Mouse (Mus musculus) cerebellum, adult 8-10 months (tissue): ENCODE data around the gene Cdh10.
A peak's percentile ranks its signal among the peaks of the same experiment; 100 is the strongest.

Experiments used
- DNase-seq: peaks from one replicate; pipeline ENCODE4 v3.0.0; 2022

Gene Cdh10

GRCm38 (mm10) chr15:18818185-18818973, at the start of gene Cdh10:
Gene Cdh10, plus strand, starts transcription at chr15:18818947.
- peak; percentile 52 for DNase-seq

DNA sequence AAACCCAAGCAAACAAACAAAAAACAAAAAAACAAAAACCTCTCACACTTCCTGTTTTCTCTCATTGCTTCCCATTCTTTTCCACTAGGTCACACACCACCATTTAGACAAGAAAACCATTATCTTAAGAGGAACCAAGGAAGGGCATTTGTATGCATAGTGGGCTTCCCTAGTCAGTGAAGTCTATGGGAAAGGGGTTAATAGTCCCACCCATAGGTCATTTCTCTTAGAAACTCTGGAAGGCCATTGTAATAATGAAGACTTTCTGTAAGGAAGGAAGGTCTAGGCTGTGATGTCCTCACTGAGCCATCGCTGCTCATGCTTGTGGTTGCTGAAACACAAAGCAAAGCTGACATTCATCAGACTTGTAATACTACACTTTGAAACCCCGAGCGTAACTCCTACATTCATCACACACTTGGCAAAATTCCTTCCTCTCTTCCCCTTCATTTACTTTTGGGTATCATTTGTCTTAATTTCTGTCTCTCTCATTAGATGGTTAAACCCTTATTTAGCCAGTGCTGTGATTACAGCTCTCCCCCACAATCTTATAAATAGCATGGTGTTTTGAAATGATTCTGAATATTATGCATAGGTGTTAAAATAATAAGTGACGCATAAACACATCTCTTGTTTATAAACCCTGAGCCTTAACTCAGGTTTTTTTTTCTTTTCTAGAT, 9.5 kb upstream of the Cdh10 start:
- no peak for DNase-seq

DNA sequence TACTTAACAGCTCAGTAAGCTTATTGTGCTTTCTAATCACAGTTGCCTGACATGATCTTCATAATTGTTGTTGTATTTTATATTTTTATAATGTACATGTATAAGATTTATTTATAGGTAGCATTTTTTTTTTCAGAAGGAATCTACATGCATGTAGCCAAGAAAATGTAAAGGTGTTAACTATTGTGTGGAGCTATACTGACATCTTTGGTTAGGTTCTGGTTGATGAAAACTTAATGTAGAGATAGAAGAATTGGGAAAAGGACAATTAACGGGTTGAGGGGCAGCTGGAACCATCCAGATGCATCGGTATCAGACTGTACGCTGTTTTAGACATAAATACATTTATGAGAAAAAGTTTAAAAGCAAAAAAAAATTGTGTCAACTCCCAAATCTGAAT, 1.0 kb upstream of the Cdh10 start:
- DNase-seq = no peak

GRCm38 (mm10) chr15:18820226-18820625, 1.5 kb downstream of the Cdh10 start:
- DNase-seq = no peak

- DNase-seq = peak; percentile 89
Measured at GRCm38 (mm10) chr15:18821114-18821756, 2.5 kb downstream of the Cdh10 start.

DNA sequence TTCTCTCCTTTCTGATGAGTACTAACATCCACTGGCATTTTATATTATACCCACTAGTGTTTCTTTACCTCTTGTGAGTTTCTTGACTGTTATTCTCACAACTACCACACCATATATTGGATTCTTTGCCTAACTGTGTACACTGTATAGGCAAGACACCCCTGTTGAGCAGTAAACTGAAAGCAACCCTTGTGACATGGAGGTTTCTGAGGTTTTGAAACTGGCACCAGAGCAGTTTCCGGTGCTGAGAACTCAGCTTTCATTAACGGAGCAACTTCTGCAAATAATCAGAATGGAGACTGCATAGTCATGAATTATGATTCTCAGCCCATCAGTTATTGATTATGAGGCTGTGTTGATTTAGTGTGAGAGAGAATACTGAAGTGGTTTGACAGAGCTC, 4.7 kb downstream of the Cdh10 start:
- no peak for DNase-seq

GRCm38 (mm10) chr15:18832263-18832662, 13.5 kb downstream of the Cdh10 start:
- DNase-seq = peak; percentile 53

GRCm38 (mm10) chr15:18841769-18842168, 23.0 kb downstream of the Cdh10 start:
- no peak for DNase-seq

- DNase-seq = no peak
Measured at GRCm38 (mm10) chr15:18844807-18845206, 26.1 kb downstream of the Cdh10 start.

DNA sequence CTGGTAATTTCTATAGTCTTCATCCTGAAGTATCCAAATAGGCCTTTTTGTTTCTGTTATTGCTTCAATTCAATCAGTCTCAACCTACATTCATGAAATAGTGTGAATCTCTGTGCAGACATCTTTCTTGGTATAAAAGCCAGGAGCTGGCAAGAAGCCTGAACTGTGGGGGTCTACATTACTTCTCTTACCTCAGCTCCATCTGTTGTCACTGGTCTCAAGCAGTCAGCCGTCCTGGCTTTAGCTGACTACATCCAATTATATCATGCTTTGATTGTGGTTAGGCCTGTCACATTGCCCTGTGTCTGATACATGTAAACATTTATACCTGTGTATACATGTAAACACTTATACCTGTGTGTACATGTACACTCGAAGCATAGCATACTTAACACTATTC, 31.8 kb downstream of the Cdh10 start:
- peak; percentile 14 for DNase-seq

GRCm38 (mm10) chr15:18858135-18858534, 39.4 kb downstream of the Cdh10 start:
- no peak for DNase-seq

DNA sequence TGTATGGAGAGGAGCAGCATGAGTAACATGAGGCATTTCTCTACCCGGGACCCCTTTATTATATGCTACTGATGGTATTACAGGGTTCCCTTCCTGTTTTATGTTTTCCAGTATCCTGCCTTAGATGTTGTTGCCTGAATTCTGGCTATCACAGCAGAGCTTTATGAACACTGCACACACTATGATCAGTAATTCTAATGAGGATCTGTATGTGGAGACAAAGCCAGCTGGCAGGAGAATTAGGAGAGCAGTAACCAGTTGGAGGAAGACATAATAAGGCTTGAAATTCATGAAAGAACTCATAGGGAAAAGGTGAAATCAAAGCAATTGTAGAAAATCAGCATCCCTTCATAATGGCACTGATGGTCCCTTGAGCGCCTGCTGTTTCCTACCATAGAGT, 51.1 kb downstream of the Cdh10 start:
- DNase-seq = no peak

GRCm38 (mm10) chr15:18881467-18881866, 62.7 kb downstream of the Cdh10 start:
- no peak for DNase-seq

GRCm38 (mm10) chr15:18886673-18887072, 67.9 kb downstream of the Cdh10 start:
- DNase-seq = no peak

- DNase-seq = no peak
Measured at GRCm38 (mm10) chr15:18888912-18889311, 70.2 kb downstream of the Cdh10 start.

DNA sequence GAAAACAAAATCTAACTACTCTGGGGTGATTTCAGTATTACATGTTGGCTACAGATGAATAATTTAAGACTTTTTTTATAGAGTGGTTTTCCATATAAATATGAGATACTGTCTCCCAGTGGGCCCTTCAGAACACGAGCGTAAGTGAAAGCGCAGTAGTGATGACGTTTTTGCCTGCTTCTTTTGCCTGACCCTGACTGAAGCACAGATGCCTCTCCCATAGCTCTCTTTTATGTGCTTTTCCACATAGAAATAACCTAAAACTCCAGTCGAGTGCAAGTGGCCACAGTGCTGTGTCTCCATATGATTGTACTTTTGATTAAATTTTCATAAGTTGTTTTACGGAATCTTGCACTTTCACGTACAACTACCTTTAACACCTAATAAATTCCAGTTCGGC, 71.6 kb downstream of the Cdh10 start:
- no peak for DNase-seq

DNA sequence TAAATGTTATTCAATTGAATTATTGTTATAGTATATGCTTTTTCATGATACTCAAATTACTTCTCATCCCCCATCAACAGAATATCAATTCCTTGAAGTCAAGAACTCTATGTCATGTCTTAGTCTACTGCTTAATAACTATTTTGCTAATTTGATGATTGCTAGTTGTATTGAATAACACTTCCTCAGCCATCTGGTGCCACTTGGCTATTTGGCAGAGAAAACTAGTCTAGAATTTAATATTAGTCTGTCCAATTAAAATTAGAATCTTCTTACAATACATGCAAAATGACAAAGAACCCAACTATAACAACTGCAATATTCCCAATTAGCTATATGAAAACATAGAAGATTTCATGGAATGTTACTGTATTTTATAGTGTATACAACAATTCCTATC, 82.0 kb downstream of the Cdh10 start:
- DNase-seq = no peak

DNA sequence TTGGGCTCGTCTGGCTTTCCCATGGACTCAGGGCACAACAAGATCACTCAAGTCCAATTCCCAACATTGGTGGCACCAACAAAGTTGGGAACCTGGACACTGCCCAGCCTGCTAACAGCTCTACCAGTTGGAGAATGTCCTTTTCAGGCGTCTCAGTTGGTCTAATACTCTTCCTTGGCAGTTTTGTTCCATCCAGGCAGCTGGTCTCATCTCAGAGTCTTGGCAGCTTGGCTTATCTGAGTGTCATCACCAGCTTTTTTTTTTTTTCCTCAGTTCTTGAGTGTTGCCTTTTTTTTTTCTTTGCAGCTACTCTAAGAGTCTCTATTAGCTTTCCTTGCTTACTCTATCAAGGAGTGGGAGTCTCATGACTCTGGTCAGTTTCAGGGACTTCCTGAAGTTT, 85.4 kb downstream of the Cdh10 start:
- DNase-seq = no peak

DNA sequence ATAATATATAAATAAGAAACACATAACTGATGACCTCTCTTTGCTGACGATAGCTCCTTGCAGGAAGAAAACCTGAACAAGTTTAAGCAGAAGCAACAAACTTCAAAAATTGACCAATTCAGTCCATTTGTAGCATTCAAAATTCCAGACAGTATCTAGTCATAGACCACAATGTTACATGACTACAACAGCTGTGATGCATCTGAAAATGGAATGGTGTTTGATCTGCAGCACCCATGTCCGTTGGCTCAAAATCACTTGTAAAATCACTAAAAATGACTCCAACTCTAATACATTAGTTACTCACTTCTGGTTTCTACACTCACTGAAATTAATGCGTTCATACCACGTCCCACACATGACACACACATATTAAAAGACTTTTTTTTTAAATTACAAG, 91.9 kb downstream of the Cdh10 start:
- DNase-seq = no peak

DNA sequence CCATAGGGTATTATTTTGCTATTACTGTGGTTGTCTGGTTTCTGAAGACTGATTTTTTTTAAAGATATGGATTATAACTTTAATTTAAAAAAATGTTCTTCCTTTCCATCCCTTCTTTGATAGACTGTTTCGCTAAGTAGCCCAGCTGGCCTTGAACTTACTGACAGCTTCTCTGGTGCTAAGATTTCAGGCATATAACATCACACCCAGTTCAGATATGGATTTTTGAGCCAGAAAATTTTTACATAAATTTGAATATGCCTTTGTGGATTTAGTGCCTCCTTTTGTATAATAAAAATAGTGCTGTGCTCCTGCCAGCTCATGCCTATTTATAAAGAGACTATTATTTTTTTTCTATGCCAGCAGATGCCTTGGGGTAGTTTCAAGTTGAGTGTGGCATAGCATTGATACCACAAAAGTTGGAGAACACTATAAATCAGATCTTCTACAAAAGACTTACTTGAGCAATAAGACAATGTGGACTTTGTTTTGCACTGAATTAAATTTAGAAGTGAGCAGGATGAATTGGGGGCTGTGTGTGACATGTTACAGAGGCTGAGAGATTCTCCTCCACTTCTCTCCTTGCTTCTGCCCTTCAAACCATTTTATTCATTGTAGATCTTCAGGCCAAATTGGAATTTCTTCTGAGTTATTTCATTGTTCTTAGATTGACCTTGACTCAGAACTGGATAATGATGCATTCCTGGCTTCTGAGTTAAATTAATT, 106.8 kb downstream of the Cdh10 start:
- DNase-seq = no peak

- DNase-seq = no peak
Measured at GRCm38 (mm10) chr15:18926964-18927363, 108.2 kb downstream of the Cdh10 start.

DNA sequence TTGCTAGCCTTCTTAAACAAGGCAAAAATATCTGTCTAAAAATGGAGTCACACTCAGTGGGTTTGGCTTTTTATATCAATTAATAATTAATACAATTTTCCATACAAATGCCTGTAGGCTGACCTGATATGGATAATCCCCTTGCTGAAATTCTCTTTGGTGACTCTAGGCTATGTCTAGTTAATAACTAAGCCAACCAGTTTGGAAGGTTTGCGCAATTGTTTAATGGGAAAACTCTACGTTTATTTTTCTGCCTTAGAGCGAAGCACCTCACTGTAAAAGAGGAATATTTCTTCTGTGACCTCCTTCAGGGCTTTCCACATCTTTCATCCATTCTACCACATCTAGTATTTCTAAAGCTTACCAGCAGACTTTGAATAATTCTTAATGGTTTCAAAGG, 133.5 kb downstream of the Cdh10 start:
- no peak for DNase-seq

- DNase-seq = no peak
Measured at GRCm38 (mm10) chr15:18975041-18975440, 156.3 kb downstream of the Cdh10 start.
